Mouse (Mus musculus) thymus, adult 2 months (tissue): ENCODE measurements around the gene Ttbk2. TPM values are rescaled to one million over a fixed set of nuclear protein-coding genes. Genes with fewer than 3 reads are reported as not detected.
A peak's percentile ranks its signal among the peaks of the same experiment; 100 is the strongest.

Source experiments
- DNase-seq: peaks from one replicate; pipeline ENCODE4 v3.0.0; 2021
- H3K27ac ChIP-seq: fragments of 200-500 bp; 2 replicates; pipeline ENCODE4 v1.5.1; 2012; ENCODE audit warnings: low read length, control low read depth; ENCODE audit not compliant: control insufficient read depth, insufficient read depth
- H3K27me3 ChIP-seq: fragments of 200-500 bp; 2 replicates; pipeline ENCODE4 v1.6.1; 2012; ENCODE audit warnings: mild to moderate bottlenecking, low read length, moderate library complexity, mixed read lengths; ENCODE audit not compliant: control insufficient read depth, insufficient read depth
- H3K36me3 ChIP-seq: fragments of 200-500 bp; 2 replicates; pipeline ENCODE4 v1.6.1; 2012; ENCODE audit warnings: mild to moderate bottlenecking, low read length, moderate library complexity; ENCODE audit not compliant: control insufficient read depth, insufficient read depth
- H3K4me1 ChIP-seq: fragments of 200-500 bp; replicated peaks from 2 replicates; pipeline ENCODE4 v1.6.1; 2012; ENCODE audit warnings: low read length; ENCODE audit not compliant: control insufficient read depth, insufficient read depth
- H3K4me3 ChIP-seq: fragments of 200-500 bp; 2 replicates; pipeline ENCODE4 v1.5.1; 2012; ENCODE audit warnings: mild to moderate bottlenecking, low read length, control low read depth, moderate library complexity; ENCODE audit not compliant: control insufficient read depth, insufficient read depth
- CTCF ChIP-seq: fragments of 200-500 bp; IDR thresholded peaks from 2 replicates; pipeline ENCODE4 v1.5.1; 2012; ENCODE audit warnings: mild to moderate bottlenecking, control low read depth, low read length, moderate library complexity, borderline replicate concordance; ENCODE audit not compliant: control insufficient read depth, poor library complexity, insufficient read depth; ENCODE audit errors: extremely low read depth
- POLR2A ChIP-seq: fragments of 200-500 bp; IDR thresholded peaks from 2 replicates; pipeline ENCODE4 v1.6.1; 2012; ENCODE audit warnings: mild to moderate bottlenecking, low read length, control low read depth, moderate library complexity; ENCODE audit not compliant: control insufficient read depth, poor library complexity, insufficient read depth; ENCODE audit errors: extremely low read depth
- WGBS: fragments of 180-500 bp; shearing (Covaris S2); methylation state at CpG from one replicate; pipeline ENCODE4 v1.1.7; 2018; 5-methylcytosine and 5-hydroxymethylcytosine counted together
- polyA plus RNA-seq: library from polyadenylated mRNA; depleted of rRNA; stranded (reverse); fragments of >200 nt; gene quantifications from 2 replicates; pipeline ENCODE4 v1.2.3, GENCODE M21; 2012

The Ttbk2 gene
- polyA plus RNA-seq, 1 experiment: 5.1 TPM

DNA sequence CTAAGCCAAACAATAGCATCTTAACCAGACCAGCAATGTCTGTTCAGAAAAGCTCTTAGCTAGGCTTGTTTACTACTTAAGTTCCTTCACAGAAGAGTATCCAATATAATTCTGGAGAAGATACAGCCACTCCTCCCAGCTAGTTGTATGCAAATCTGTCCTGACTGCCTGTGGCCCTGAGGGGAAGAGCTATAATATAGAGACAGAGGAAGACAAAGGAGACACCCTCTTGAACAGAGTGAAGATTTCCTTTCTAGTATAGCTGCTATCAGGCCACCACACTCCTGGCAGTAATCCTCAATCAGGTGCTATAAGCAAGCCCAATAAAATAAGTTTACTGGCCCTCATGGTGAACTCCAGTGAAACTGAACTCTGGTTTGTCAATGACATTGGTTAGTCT, 88.5 kb downstream of the Ttbk2 start:
- no peaks in the 10 kb centered on the region for H3K36me3 ChIP-seq
- TF ChIP-seq POLR2A: no peak
- no peak for TF ChIP-seq CTCF
- DNase-seq: no peak

DNA sequence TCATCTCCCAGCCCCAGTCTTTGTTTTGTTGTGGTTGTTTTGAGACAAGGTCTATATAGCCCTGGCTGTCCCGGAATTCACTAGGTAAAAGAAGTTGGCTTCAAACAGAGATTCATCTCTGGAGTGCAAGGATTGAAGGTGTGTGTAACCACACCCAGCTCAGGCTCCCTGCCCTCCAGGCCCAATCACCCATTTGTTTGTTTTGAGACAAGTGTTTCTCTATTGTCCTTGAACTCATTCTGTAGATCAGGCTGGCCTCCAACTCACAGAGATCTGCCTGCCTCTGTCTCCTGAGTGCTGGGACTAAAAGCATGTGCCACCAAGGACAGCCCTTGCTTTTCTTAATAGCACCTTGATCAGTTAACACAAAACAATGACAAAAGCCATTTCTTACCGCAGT, 102.4 kb downstream of the Ttbk2 start:
- H3K4me3 ChIP-seq: no peak overlapping the region
- no peaks in the 10 kb centered on the region for H3K27me3 ChIP-seq
- no peak overlapping the region for H3K27ac ChIP-seq
- 98% methylated on average over 2 of the region's 2 CpGs for WGBS
- DNase-seq: no peak
- H3K36me3 ChIP-seq: peaks cover 9% of the 10 kb centered on the region; the same call in 1 of the 2 replicates
- H3K4me1 ChIP-seq: no peaks in the 10 kb centered on the region
- TF ChIP-seq POLR2A (no peak), CTCF (no peak)

More for the DNA sequence above, 88.5 kb downstream of the Ttbk2 start:
- Histone ChIP-seq H3K27me3 (no peaks in the 10 kb centered on the region), H3K27ac (no peak overlapping the region), H3K4me1 (no peaks in the 10 kb centered on the region), H3K4me3 (no peak overlapping the region)

DNA sequence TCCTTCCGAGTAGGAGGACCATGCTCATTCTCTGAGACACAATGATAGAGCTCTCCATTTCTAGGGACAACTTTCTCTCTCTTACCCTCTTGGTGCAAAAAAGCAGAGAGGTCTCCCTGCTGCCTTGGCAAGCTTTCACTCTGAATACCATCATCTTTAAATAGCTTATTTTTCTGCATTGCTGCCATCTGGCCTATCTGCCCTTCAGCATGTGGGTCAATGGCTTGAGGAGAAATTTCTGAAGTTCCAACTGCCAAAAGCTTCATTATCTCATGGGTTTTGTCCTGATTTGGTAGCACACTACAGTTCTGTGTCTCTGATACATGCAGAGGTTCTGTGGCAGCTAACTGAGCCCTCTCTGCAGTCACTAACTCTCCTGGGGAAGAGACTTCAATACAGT, 104.9 kb downstream of the Ttbk2 start:
- peaks cover 9% of the 10 kb centered on the region; the same call in 1 of the 2 replicates for H3K36me3 ChIP-seq
- H3K27me3 ChIP-seq: no peaks in the 10 kb centered on the region
- WGBS: 97% methylated on average over 1 of the region's 1 CpGs
- no peak overlapping the region for H3K4me3 ChIP-seq
- H3K4me1 ChIP-seq: no peaks in the 10 kb centered on the region
- no peak for DNase-seq
- TF ChIP-seq CTCF (no peak), POLR2A (no peak)
- H3K27ac ChIP-seq: no peak overlapping the region

DNA sequence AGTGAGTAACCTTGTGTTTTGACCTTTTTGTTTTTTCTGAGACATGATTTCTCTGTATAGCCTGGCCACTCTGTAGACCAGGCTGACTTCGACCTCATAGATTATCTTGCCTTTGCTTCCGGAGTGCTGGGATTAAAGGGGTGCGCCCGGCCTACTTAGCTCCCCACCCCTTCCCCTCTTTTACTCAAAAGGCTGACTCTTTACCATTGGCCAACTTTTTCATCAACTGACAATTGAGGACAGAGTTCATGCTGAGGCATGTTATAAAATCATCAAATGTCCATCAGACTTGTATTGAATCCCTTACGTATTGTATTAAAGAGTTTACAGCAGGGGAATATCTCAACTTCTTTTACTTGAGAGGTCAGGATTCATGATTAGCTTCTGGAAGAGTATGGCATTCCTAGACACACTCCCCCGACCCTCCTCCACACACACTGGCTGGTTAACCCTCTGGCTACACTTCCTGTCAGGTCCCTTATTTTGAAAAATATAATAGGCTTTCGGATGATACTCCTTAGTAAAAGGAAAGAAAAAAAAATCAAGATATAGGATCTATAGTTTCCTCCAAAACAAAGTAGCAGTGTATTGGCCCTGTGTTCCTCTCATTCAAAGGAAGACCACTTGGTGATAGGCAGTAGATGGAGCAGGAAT, 118.4 kb downstream of the Ttbk2 start:
- H3K27me3 ChIP-seq: no peaks in the 10 kb centered on the region
- H3K36me3 ChIP-seq: peaks cover 8% of the 10 kb centered on the region
- peaks cover 15% of the 10 kb centered on the region for H3K4me1 ChIP-seq
- TF ChIP-seq CTCF: no peak
- TF ChIP-seq POLR2A: no peak
- 47% methylated on average over 7 of the region's 7 CpGs for WGBS
- peak overlapping the region; percentile 91; the same call in 1 of the 2 replicates for H3K4me3 ChIP-seq
- no peak for DNase-seq
- peak overlapping the region; percentile 38 for H3K27ac ChIP-seq

DNA sequence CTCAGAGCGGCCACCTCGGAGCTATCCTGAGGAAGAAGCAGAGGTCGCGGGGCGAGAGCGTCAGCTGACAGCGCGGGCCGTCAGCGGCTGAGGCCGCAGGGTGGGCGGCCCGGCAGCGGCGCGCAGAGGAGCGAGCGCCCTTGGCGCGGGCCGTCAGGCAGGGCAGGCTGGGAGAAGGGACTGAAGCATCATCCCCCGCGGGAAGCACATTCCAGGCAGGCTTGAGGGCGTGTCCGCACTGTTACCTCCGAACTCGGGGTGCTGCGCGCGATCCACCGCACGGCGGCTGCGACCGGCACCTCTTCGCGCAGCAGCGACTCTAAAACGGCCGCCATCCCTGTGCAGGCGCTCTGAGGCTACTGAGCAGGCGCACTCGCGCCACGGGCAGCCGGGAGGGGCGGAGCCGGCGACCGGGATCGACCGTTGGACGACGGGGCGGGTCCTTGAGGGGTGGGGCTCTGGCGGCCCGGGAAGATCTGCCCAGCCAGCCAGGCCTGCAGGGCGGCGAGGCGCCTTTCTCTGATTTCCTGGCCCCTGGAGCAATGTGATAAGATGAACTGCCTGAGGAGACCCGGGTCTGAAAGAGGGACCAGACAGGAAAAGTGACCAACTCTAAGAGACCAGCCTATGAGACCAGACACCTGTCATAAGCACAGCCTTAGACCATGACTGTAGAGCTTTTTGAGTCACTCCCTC, 119.1 kb downstream of the Ttbk2 start:
- Histone ChIP-seq H3K4me3 (peak overlapping the region; percentile 91), H3K4me1 (peaks cover 15% of the 10 kb centered on the region), H3K27ac (peak overlapping the region; percentile 38), H3K27me3 (no peaks in the 10 kb centered on the region), H3K36me3 (peaks cover 15% of the 10 kb centered on the region)
- TF ChIP-seq POLR2A: peak; percentile 94
- TF ChIP-seq CTCF: peak; percentile 48; the same call in 1 of the 2 replicates
- DNase-seq: peak; percentile 92
- WGBS: under 1% methylated on average over 60 of the region's 61 CpGs

DNA sequence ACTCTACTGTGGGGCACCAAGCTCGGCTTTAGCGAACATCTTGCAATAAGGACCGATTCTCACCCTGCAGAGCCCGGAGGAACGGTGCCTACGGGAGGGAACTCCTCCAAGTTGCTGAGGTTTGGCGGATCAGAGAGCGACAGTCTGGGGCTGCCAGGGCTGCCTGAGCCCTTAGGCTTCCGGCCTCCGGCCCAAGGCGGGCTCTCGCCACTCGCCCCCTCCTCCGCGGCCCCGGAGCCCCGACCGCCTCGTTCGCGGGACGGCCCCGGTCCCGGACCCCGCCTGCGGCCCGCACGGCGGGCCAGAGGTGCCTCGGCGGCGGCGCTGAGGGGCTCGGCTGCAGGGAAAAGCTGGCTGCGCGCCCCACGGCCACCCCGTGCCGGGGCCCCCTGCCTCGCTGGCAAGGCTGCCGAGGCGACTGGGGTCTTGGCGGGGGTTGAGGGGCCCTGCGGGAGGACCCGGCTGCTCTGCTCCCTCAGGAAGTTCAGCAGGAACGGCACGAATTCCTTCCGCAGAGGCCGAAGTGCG, 119.7 kb downstream of the Ttbk2 start:
- peak; percentile 52 for DNase-seq
- H3K4me3 ChIP-seq: peak overlapping the region; percentile 91
- H3K27ac ChIP-seq: no peak overlapping the region
- no peak; the same call in 1 of the 2 replicates for TF ChIP-seq CTCF
- TF ChIP-seq POLR2A: no peak
- H3K36me3 ChIP-seq: peaks cover 21% of the 10 kb centered on the region
- H3K4me1 ChIP-seq: peaks cover 15% of the 10 kb centered on the region
- H3K27me3 ChIP-seq: no peaks in the 10 kb centered on the region
- under 1% methylated on average over 50 of the region's 50 CpGs for WGBS
